Mouse (Mus musculus) frontal cortex, postnatal 14 days (tissue): ENCODE results near the gene Pcdh15.

Experiments used
- DNase-seq, 2 experiments: peaks; one replicate each; pipeline ENCODE4 v3.0.0; 2022; ENCODE audit warnings: low spot score in 2 of 2

Gene Pcdh15

DNA sequence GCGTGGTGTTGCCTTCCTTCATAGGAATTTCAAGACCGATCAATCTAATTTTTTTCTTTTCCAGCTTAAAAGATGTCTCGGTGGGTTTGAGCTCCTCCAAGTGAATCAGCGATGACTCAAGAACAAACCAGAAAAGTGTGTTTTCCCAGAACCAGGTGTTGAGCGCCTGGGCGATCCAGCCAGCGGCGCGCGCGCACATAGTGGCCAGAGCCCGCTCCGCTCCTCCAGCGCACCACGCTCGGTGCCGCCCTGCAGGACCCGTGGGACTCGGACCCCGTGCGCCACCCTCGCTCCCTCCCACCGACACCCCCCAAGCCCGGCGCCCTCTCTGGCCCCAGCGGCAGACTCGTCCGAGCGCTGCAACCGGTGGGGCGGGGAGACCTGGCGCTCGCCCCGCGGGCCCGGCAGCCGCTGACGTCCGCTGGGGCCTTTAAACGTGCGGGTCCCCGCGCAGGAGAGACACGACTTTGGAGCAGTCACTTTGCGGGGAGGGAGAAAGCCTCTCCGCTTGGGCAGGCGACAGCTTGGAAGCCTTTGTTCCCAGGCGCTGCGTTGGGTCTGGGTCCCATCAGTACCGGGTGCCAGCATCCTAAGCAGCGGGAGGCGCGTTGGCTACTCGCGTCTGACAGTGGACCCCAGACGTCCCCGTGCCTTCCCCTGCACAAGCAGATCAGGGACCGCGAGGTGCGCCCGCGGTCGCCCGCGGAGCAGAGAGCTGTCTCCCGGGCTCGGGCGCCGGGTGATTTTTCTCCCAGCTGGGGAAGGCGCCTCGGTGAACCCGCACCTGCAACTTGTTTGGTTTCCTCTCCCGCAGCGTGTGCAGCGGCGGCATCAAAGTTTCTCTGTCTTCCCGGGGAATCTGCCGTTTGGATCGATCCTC lies at the start of gene Pcdh15:
TSS of gene Pcdh15 (plus strand) at position 377 of the 880 bp plus-strand sequence.
- peak in 1 of 2 experiments; percentile 36 for DNase-seq

DNA sequence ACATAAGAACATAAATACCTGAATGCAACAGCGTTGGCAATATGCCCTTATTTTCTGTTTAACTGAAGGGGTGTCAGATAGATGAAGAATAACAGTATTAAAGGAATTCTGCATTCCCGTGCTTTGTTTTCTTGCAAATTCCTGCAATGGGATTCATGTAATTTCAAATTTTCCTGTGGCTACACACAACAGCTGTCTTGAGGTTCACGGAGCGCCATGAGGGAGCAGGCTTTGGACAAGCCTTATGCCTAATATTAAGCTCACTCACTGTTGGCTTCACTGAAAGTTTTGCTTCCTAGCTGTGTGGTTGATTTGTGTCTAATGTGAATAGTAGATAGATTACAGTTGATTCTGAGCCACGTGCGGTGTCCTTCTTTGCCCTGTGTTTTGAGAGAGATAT lies 47.1 kb upstream of the Pcdh15 start:
- no peak for DNase-seq

DNA sequence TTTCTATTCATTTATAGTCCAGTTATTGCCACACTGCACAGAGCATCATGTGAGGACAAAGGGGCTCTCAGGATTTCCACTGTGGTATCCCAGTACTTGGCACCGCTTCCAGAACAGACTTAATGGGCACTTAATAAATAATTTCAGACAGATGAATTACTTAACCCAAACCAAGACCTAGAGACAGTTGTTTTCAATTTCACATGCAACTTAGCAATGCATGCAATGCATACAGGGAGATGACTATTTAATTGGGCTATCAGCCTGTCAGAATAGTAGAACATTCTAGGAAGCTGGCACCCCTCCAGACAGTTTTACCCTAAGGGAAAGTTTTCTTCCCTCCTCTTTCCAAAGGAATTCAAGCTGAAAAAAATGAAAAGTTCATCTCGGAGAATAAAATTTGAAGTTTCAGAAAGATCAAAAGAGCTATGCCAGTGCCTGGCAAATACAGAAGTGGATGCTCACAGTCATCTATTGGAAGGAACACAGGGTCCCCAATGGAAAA lies 39.4 kb upstream of the Pcdh15 start:
- no peak for DNase-seq

DNA sequence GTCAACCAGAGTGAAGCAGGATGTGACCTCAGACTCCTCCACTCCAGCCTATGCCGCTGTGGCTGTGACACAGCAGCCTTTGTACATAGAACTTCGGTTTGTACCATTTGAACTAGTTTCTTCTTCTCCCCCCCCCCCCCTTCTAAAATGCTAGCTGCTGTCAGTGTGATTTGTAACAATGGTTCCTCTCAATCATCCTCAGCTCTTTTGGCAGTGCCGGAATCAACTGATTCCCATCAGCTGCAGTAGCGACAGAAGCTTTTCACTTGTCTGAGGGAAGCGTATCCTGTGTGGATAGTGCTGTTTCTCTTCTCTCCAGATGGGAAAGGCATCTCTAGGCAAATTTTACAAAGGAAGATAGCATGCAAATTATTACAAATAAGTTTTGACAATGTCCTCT lies 12.4 kb upstream of the Pcdh15 start:
- DNase-seq: no peak

DNA sequence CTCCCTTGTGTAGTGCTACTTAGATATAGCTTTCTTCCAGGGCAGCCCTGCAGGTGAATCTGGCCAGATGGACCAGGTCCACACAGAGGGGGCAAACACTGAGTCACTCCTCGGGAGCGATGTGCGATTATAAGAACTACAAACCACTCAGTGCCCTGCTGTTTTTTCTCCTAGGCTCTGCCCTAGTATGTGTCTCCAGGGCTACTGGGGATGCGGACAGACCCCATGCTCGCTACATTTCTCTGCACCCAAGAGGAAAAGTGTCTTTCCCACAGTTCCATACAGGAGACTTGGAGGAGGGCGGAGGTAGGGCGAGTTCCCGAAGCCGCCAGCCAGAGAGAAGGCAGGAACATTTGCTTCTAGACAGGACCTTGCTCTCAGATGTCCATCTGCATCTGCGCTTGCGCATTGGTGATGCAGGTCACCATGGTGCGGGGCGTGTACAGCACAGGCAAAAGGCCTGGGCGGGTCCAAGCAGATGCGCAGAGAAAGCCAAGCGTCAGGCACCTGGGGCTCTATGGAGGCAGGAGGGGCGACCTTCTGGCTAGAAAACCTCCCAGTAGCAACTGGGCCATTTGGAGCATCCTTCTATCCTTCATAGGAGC lies 2.5 kb upstream of the Pcdh15 start:
- DNase-seq: peak; percentile 38 to 59

DNA sequence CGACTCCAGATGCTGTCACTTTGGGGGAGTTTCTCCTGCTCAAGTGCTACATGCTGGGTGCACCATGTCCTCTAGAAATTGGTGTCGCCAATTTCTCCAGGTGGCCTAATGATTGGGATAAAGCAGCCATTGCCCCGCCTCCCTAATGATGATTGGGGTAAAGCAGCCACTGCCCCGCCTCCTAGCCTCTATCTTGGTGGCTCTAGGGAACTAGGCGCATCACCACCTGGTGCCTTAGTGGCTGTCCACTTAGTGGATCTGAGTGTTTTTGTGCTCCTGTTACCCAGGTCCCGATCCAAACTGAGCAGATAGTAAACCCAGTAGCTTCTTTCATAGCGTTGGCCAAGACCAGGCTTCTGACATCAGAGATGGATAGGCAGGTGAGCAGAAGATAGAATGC lies 2.0 kb upstream of the Pcdh15 start:
- DNase-seq: peak in 1 of 2 experiments; percentile 32

DNA sequence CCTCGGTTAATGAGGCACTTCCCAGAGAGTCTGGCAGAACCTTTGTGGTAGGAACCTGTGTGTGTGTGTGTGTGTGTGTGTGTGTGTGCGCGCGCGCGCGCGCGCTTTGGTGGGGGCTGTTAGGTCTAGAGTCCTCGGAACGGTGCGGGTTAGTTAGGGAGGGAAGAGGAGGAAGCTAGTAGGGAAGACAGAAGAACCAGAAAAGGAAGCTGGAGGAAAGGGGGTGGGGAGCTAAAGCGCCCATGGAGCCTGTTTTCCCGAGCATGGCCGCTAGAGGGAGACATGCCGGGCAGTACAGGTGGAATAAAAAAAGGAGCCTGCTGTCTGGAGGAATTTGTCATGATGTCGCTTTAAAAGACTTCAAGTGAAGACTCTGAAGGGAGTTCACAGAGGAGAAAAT lies 1.2 kb upstream of the Pcdh15 start:
- peak; percentile 69 to 85 for DNase-seq

DNA sequence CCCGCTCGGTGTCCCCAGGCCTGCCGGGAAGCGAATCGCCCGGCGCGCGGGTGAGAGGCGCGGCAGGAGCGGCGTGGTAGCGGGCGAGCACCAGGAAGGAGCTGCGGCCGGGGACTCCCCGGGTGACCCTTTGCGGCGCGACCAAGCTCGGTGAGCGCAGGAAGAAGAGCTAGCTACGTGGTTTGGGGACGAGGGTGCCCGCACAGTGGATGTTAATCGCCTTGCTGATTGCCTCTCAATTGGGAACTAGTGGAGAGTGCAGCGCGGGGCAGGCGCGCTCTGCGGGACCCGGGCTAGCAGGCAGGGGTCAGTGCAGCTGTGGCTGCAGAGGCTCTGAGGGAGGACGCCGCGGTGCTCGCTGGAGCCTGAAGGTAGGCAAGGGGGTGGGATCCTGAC lies 702 bp downstream of the Pcdh15 start:
- peak in 1 of 2 experiments; percentile 31 for DNase-seq

DNA sequence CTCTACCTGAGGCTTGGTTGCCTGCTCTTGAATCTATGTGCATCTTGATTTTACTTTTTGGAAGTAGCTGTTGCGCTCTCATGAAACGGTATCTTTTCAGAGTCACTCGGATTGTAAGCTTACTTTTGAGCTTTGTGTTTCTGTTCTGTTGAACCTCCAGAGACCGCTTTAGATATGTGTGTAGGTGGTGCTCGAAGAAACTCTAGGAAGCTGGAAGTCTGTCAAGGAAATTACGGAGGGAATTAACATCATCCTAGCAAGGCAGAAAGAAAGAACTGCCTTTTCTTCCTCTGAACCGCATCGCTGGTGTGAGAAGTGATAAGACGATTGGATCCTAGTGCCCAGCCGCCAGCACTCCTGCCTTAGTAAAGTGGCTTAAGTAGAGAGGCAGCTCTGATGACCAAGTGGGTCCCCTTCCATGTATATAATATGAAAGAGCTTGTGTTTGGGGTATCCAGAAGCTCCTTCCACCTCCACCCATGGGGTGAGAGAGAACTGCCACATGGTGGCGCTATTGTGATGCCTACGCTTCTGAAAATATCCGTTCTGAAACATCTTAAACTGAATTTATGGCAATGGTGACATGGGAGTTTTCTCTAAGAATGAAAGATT lies 4.3 kb downstream of the Pcdh15 start:
- peak; percentile 29 to 51 for DNase-seq

DNA sequence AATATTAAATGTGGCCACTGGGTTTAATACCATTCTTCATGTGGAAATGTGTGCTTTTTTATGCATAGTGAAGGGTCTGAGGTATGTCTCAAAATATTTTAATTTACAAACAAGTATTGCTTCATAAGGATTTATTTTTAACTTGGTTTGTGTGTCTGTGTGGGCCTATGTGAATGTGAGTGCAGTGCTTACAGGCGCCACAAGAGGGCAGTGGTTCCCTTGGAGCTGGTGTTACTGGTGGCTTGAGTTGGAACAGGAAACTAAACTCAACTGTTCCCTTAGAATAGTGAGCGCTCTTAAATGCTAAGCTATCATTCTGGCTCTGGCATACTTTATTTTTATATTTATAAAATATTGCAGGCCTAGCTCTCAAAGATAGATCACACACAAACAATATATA lies 6.8 kb downstream of the Pcdh15 start:
- peak in 1 of 2 experiments; percentile 40 for DNase-seq

DNA sequence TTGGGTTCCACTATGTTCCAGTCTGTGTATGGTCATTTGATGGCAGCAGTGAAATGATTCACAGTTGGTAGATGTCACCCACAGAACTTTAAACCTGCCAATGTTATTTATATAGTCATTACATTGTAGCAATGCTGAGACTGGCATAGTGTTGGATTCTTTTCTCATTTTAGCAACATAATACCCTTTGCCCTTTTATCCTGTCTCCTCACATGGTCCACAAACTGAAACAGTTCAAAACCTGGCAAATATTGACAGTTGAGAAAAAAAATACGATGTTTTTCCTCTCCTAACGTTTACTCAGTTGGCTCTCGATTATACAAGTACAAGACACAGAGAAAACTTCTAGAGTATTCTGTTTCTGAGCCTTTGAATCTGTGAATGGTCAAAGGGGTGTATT lies 38.8 kb downstream of the Pcdh15 start:
- no peak for DNase-seq

DNA sequence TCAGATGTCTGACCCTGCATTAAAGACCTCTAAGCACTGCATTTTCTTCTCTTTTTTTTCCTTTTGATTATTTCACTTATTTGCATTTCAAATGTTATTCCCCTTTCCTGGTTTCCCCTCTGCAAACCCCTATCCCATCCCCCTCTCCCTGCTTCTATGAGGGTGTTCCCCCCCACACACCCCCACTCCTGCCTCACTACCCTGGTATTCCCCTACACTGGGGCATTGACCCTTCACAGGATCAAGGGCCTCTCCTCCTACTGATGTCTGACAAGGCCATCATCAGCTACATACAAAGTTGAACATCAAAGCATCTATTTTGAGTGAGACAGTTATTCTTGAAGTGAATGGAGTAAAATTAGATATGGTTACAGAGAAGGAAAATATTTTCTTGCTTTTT lies 48.4 kb downstream of the Pcdh15 start:
- no peak for DNase-seq

DNA sequence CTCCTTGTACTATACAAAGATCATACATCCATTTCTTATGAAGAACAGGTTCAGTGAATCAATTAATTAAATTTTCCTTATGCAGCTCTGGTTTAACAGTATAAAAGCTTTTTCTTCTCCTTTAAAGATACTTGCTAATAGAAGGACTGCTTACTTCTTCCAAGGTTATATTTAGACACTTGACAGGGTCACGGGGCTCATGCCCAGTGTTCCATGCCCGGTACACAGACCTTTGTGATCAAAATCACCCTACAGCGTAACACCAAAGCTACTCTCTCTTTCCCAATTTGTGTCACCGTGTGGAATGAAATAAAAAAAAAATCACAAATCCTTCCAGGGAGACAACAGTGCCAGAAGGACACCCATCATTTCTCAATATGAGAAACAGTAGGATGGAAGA lies 48.8 kb downstream of the Pcdh15 start:
- no peak for DNase-seq

DNA sequence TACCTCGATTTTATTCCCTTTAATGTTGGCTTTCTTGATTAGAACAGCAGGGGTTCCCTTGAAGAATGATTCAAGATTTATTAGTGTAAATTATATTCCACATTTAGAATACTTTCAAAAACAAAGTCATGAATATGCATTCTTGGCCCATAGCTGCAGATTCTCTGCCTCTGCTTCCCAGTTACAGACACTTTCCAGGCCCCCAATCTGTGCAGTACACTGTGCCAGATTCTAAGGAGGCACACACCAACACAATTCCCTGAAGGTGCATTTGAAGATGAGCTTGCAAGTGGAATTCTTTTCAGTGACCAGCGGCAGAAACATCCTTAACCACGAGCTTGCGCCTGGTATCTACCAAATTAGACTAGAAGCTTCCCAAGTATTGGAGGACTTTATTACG lies 55.4 kb downstream of the Pcdh15 start:
- DNase-seq: peak in 1 of 2 experiments; percentile 6

DNA sequence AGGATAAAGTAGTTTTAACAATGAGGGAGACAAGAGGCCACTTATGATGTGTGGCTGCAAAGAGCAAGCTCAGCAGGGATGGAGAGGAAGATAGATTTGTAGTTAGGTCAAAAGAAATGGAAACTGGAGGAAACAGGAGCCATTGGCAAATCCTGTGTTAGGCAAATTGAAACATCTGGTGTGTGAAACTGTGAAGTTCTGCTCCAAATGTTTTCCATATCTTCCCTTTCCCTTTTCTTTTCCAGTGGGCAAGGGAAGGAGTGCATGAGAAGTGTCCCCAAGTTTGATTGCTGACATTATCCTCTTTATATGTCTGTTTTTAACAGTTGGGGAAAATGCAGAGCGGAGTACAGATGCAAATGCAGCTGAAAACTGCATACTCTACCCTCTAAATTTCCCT lies 62.6 kb downstream of the Pcdh15 start:
- DNase-seq: no peak

DNA sequence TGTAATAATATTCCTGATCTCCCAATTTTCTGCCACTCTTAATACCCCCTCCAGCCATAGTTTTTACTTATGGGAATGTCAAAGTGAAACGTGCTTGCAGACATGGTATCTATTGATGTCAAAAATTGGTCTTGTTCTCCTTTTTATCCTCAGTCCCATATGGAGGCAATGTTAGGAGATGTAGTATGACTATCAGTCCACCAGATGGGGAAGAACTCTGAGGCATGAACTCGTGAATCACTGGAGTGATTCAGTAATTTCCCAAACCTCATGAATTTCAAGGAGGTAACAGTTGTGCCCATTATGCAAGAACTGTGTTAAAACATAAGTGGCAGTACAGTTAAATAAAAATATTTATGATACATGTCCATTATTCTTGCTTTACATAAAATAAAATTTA lies 116.9 kb downstream of the Pcdh15 start:
- DNase-seq: no peak

DNA sequence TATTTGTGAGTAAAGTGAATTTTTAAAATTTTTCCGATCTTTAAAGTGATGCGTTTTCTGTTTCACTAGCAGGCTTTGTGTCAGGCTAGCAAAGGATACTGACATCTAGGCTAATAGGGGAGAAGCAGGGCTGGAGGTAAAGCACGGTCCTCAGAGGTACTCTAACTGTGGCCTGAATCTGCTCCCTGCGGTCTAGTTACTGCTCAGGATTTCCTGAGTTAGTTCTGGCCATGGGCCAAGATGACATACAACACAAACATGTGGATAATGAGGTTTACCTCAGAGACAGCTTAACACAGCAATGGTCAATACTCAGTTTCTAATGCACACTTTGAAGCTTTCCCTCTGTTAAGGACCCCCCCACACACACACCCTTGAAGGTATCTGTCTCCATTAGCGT lies 143.2 kb downstream of the Pcdh15 start:
- no peak for DNase-seq

DNA sequence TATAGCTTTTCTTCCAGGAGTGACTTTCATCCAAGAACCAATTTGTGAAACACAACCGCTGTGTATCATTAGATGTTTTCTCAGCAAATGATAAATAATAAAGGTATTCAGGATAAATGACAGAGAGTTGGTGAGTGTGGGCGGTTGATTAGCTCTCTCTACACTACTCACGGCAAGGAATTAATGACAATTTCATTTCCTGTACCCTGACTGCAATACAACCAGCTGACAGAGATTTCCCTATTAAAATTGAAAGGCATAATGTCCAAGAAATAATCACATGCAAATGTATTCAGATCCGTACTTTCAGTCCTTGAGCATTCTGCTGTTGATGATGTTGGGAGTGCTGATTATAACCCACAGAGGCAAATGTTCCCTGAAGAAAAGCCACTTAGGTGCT lies 181.3 kb downstream of the Pcdh15 start:
- DNase-seq: no peak

DNA sequence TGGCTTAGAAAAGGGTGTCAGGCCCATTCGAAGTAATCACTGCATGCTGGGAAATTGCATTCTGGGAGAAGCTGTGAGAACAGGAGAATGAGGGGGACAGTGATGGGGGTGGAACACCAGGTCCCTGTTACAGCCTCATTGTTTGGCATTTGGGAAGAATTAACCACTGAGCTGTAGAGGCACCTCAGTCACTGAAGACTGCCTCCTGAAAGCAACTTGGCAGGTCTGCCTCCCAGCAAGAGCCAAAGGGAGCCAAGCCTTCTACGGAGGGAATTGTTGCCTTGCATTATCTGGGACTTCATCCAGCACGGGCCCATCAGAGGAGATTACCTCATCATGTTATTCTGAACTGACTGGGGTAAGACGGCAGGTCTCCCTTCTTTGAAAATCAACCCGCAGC lies 197.3 kb downstream of the Pcdh15 start:
- DNase-seq: no peak

DNA sequence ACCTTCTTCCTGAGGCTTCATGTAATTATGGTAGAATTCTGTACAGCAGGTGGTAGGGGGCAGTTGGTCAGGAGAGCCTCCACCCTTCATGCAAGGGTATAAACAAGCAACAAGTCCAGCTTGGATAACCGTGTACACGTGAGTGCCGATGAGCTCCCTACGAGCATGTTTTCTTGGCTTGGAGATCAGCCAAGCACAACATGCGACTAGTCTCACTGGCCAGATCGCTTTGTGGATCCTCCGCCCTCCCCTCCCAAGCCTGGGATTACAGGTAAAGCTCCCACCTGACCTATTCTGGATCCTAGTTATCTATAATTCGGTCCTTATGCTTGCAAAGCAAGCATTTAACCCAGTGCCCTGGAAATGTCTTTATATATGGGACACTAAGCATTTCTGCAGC lies 202.8 kb downstream of the Pcdh15 start:
- DNase-seq: no peak

DNA sequence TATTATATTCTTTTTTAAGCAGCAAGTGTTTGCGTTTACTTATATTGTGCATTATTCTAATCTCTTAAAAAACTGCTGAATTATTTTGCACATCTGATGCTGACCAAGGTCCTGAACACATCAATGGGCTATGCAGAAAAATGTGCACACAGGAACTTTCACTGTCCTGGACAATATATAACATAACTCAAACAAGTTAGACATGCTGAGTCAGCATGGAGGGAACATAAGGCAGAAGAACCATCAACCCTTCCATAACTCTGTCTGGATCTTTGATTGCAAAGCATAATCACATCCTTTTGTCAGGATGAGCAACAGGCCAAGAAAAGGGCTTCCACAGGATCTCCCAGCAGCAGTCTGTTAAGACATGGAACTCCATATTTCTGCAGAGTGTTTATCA lies 207.5 kb downstream of the Pcdh15 start:
- DNase-seq: no peak

DNA sequence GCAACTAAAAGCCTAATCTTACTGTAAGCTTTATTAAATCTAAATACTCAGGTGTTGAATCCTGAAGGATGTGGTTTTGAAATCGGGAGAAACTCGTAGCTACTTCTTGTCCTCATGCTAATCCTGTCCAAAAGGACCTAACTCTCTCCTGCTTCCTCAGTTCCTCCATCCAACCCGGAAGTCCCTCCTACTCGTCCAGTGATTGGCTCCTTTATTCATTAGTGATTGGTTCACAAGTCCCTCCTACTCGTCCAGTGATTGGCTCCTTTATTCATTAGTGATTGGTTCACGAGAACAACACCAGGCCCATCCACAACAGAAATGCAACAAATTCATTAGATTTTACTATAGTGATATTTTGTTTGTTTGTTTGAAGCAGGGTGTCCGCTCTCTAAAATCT lies 227.7 kb downstream of the Pcdh15 start:
- no peak for DNase-seq

DNA sequence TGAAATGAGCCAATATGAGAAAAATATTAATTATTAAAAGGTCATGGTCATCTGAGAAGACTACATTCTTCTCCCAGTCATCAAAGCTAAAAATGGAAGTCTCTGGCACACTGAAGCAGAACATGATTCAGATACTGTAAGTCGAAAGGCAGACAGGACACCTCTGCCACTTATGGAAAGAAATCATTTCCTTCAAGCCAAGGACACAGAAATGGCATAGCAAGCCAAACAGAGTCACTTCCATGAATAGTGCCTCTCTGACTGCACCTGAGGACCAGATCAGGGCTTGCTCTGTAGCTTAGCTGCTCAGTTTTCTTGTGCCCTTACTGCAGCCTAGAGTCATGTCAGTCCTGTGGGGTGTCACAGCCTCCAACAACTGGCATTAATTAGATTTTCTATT lies 234.3 kb downstream of the Pcdh15 start:
- DNase-seq: no peak
